Mouse (Mus musculus): ENCODE results near the gene Hist3h2ba. TPM values are rescaled to one million over a fixed set of nuclear protein-coding genes. Genes with fewer than 3 reads are reported as not detected.

Gene Hist3h2ba
- polyA plus RNA-seq, 1 experiment from 2014 or later = 117 TPM

GRCm38 (mm10) chr11:58969027-58969426 lies 20.3 kb downstream of the Hist3h2ba start:
- ATAC-seq (ENCODE audit: low read depth) = no peak
- WGBS = 94% methylated on average over 8 of the region's 8 CpGs
- H3K4me2 ChIP-seq (ENCODE audit: low read depth, low read length) = no peak overlapping the region

GRCm38 (mm10) chr11:58969659-58970058 lies 20.9 kb downstream of the Hist3h2ba start:
- Histone ChIP-seq H3K4me2 (ENCODE audit: low read depth, low read length) (no peak overlapping the region), H3K9me3 (ENCODE audit: control insufficient read depth, low read length) (no peaks in the 10 kb centered on the region), H3K4me3 (ENCODE audit: low read depth, low read length) (no peak overlapping the region), H3K27ac (ENCODE audit: low read depth, low read length) (no peak overlapping the region), H3K36me3 (ENCODE audit: control insufficient read depth, insufficient read depth, low read length) (no peaks in the 10 kb centered on the region; the same call in 1 of the 2 replicates), H3K4me1 (ENCODE audit: control insufficient read depth, insufficient read depth, low read length) (no peaks in the 10 kb centered on the region), H3K27me3 (ENCODE audit: control insufficient read depth, insufficient read depth, low read length) (no peaks in the 10 kb centered on the region), H3K9ac (replicated peaks; ENCODE audit: low read depth, low read length) (no peak overlapping the region)
- 86% methylated on average over 6 of the region's 6 CpGs for WGBS
- no peak for ATAC-seq (ENCODE audit: low read depth)

More at GRCm38 (mm10) chr11:58969027-58969426, 20.3 kb downstream of the Hist3h2ba start:
- H3K4me1 ChIP-seq (ENCODE audit: control insufficient read depth, insufficient read depth, low read length) = no peaks in the 10 kb centered on the region
- no peak overlapping the region for H3K9ac ChIP-seq (replicated peaks; ENCODE audit: low read depth, low read length)
- H3K27ac ChIP-seq (ENCODE audit: low read depth, low read length) = no peak overlapping the region
- no peaks in the 10 kb centered on the region; the same call in 1 of the 2 replicates for H3K36me3 ChIP-seq (ENCODE audit: control insufficient read depth, insufficient read depth, low read length)
- H3K9me3 ChIP-seq (ENCODE audit: control insufficient read depth, low read length) = no peaks in the 10 kb centered on the region
- no peaks in the 10 kb centered on the region for H3K27me3 ChIP-seq (ENCODE audit: control insufficient read depth, insufficient read depth, low read length)
- H3K4me3 ChIP-seq (ENCODE audit: low read depth, low read length) = no peak overlapping the region

GRCm38 (mm10) chr11:58970831-58971530 lies 22.3 kb downstream of the Hist3h2ba start:
- WGBS = 90% methylated on average over 21 of the region's 21 CpGs
- Histone ChIP-seq H3K9ac (replicated peaks; ENCODE audit: low read depth, low read length) (no peak overlapping the region), H3K4me2 (ENCODE audit: low read depth, low read length) (no peak overlapping the region), H3K36me3 (ENCODE audit: control insufficient read depth, insufficient read depth, low read length) (no peaks in the 10 kb centered on the region; the same call in 1 of the 2 replicates), H3K4me1 (ENCODE audit: control insufficient read depth, insufficient read depth, low read length) (peaks cover 6% of the 10 kb centered on the region; the same call in 1 of the 2 replicates), H3K27me3 (ENCODE audit: control insufficient read depth, insufficient read depth, low read length) (no peaks in the 10 kb centered on the region), H3K4me3 (ENCODE audit: low read depth, low read length) (no peak overlapping the region), H3K9me3 (ENCODE audit: control insufficient read depth, low read length) (no peaks in the 10 kb centered on the region), H3K27ac (ENCODE audit: low read depth, low read length) (no peak overlapping the region)
- no peak for ATAC-seq (ENCODE audit: low read depth)

GRCm38 (mm10) chr11:58971796-58972195 lies 23.1 kb downstream of the Hist3h2ba start:
- no peak for ATAC-seq (ENCODE audit: low read depth)
- 96% methylated on average over 3 of the region's 3 CpGs for WGBS
- Histone ChIP-seq H3K4me3 (ENCODE audit: low read depth, low read length) (no peak overlapping the region), H3K36me3 (ENCODE audit: control insufficient read depth, insufficient read depth, low read length) (no peaks in the 10 kb centered on the region; the same call in 1 of the 2 replicates), H3K9ac (replicated peaks; ENCODE audit: low read depth, low read length) (no peak overlapping the region), H3K27me3 (ENCODE audit: control insufficient read depth, insufficient read depth, low read length) (no peaks in the 10 kb centered on the region), H3K27ac (ENCODE audit: low read depth, low read length) (no peak overlapping the region), H3K4me2 (ENCODE audit: low read depth, low read length) (no peak overlapping the region), H3K9me3 (ENCODE audit: control insufficient read depth, low read length) (no peaks in the 10 kb centered on the region), H3K4me1 (ENCODE audit: control insufficient read depth, insufficient read depth, low read length) (peaks cover 6% of the 10 kb centered on the region)

GRCm38 (mm10) chr11:58974414-58974813 lies 25.7 kb downstream of the Hist3h2ba start:
- no peaks in the 10 kb centered on the region for H3K27me3 ChIP-seq (ENCODE audit: control insufficient read depth, insufficient read depth, low read length)
- H3K9ac ChIP-seq (replicated peaks; ENCODE audit: low read depth, low read length) = no peak overlapping the region
- H3K4me2 ChIP-seq (ENCODE audit: low read depth, low read length) = no peak overlapping the region
- H3K27ac ChIP-seq (ENCODE audit: low read depth, low read length) = no peak overlapping the region
- WGBS = 95% methylated on average over 3 of the region's 3 CpGs
- no peak for ATAC-seq (ENCODE audit: low read depth)
- peaks cover 18% of the 10 kb centered on the region for H3K4me1 ChIP-seq (ENCODE audit: control insufficient read depth, insufficient read depth, low read length)
- H3K4me3 ChIP-seq (ENCODE audit: low read depth, low read length) = no peak overlapping the region
- H3K36me3 ChIP-seq (ENCODE audit: control insufficient read depth, insufficient read depth, low read length) = no peaks in the 10 kb centered on the region
- no peaks in the 10 kb centered on the region for H3K9me3 ChIP-seq (ENCODE audit: control insufficient read depth, low read length)

GRCm38 (mm10) chr11:58977150-58977549 lies 28.4 kb downstream of the Hist3h2ba start:
- peaks cover 3% of the 10 kb centered on the region; the same call in 1 of the 2 replicates for H3K36me3 ChIP-seq (ENCODE audit: control insufficient read depth, insufficient read depth, low read length)
- H3K27ac ChIP-seq (ENCODE audit: low read depth, low read length) = 0 out of 2 replicates have a peak overlapping the region, but pooled peaks have one; percentile 22
- H3K4me1 ChIP-seq (ENCODE audit: control insufficient read depth, insufficient read depth, low read length) = peaks cover 28% of the 10 kb centered on the region
- H3K9ac ChIP-seq (replicated peaks; ENCODE audit: low read depth, low read length) = peak overlapping the region; percentile 80
- under 1% methylated on average over 29 of the region's 29 CpGs for WGBS
- peak overlapping the region; percentile 100 for H3K4me2 ChIP-seq (ENCODE audit: low read depth, low read length)
- no peaks in the 10 kb centered on the region for H3K27me3 ChIP-seq (ENCODE audit: control insufficient read depth, insufficient read depth, low read length)
- H3K4me3 ChIP-seq (ENCODE audit: low read depth, low read length) = peak overlapping the region; percentile 98
- ATAC-seq (ENCODE audit: low read depth) = no peak
- H3K9me3 ChIP-seq (ENCODE audit: control insufficient read depth, low read length) = no peaks in the 10 kb centered on the region

- Histone ChIP-seq H3K9ac (replicated peaks; ENCODE audit: low read depth, low read length) (peak overlapping the region; percentile 80), H3K9me3 (ENCODE audit: control insufficient read depth, low read length) (no peaks in the 10 kb centered on the region), H3K27me3 (ENCODE audit: control insufficient read depth, insufficient read depth, low read length) (no peaks in the 10 kb centered on the region), H3K4me1 (ENCODE audit: control insufficient read depth, insufficient read depth, low read length) (peaks cover 28% of the 10 kb centered on the region), H3K4me2 (ENCODE audit: low read depth, low read length) (peak overlapping the region; percentile 100), H3K27ac (ENCODE audit: low read depth, low read length) (peak overlapping the region; percentile 71), H3K36me3 (ENCODE audit: control insufficient read depth, insufficient read depth, low read length) (peaks cover 8% of the 10 kb centered on the region), H3K4me3 (ENCODE audit: low read depth, low read length) (peak overlapping the region; percentile 98)
- peak; percentile 24; the same call in 1 of the 2 replicates for ATAC-seq (ENCODE audit: low read depth)
- under 1% methylated on average over 21 of the region's 21 CpGs for WGBS
Observed at GRCm38 (mm10) chr11:58977607-58978026, 28.9 kb downstream of the Hist3h2ba start.

- ATAC-seq (ENCODE audit: low read depth) = peak; percentile 79
- peaks cover 28% of the 10 kb centered on the region for H3K4me1 ChIP-seq (ENCODE audit: control insufficient read depth, insufficient read depth, low read length)
- H3K4me2 ChIP-seq (ENCODE audit: low read depth, low read length) = peak within 1 kb of the TSS; percentile 100
- H3K36me3 ChIP-seq (ENCODE audit: control insufficient read depth, insufficient read depth, low read length) = peaks cover 11% of the 10 kb centered on the region
- peak within 1 kb of the TSS; percentile 71 for H3K27ac ChIP-seq (ENCODE audit: low read depth, low read length)
- H3K9me3 ChIP-seq (ENCODE audit: control insufficient read depth, low read length) = no peaks in the 10 kb centered on the region
- no peaks in the 10 kb centered on the region for H3K27me3 ChIP-seq (ENCODE audit: control insufficient read depth, insufficient read depth, low read length)
- H3K9ac ChIP-seq (replicated peaks; ENCODE audit: low read depth, low read length) = peak within 1 kb of the TSS; percentile 80
- peak within 1 kb of the TSS; percentile 98 for H3K4me3 ChIP-seq (ENCODE audit: low read depth, low read length)
- under 1% methylated on average over 64 of the region's 64 CpGs for WGBS
Observed at GRCm38 (mm10) chr11:58978027-58978705, 29.4 kb downstream of the Hist3h2ba start, which contains the start of gene Trim11. Trim11 (plus strand) TSS chr11:58978093.

GRCm38 (mm10) chr11:58978706-58979030 lies 29.9 kb downstream of the Hist3h2ba start:
- Histone ChIP-seq H3K4me1 (ENCODE audit: control insufficient read depth, insufficient read depth, low read length) (peaks cover 28% of the 10 kb centered on the region), H3K27ac (ENCODE audit: low read depth, low read length) (no peak overlapping the region), H3K4me2 (ENCODE audit: low read depth, low read length) (peak overlapping the region; percentile 100), H3K9ac (replicated peaks; ENCODE audit: low read depth, low read length) (peak overlapping the region; percentile 80), H3K36me3 (ENCODE audit: control insufficient read depth, insufficient read depth, low read length) (peaks cover 11% of the 10 kb centered on the region), H3K4me3 (ENCODE audit: low read depth, low read length) (peak overlapping the region; percentile 98), H3K9me3 (ENCODE audit: control insufficient read depth, low read length) (no peaks in the 10 kb centered on the region), H3K27me3 (ENCODE audit: control insufficient read depth, insufficient read depth, low read length) (no peaks in the 10 kb centered on the region)
- no peak for ATAC-seq (ENCODE audit: low read depth)
- WGBS = 3% methylated on average over 5 of the region's 5 CpGs
